Mouse (Mus musculus) c-Kit-negative CD71-positive TER-119-positive erythroid progenitor cells, embryonic 14.5 days (primary cell): ENCODE results near the gene Timp3.

Source experiments
- DNase-seq: peaks from one replicate; pipeline ENCODE4 v3.0.0-alpha.2; 2013; ENCODE audit warnings: low read depth, low spot score

The Timp3 gene

DNA sequence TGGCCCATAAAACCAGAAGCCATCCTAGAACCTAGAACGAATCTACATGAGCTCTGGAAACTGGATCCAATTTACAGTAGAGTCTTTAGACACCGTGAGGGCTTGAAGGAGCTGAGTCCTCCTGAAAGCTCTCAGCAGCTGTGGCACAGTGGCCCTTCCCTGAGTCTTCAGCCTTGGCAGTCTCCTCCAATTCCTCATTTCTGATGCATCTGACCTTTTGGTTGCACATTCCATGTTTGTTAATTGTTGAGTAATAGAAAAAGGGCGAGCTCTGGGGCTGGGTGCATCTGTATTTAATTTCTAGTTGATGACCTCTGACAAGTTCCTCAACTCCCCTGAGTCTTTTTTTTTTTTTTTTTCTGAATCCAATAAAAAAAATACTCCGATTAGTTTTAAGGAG is 28.0 kb downstream of the Timp3 start:
- DNase-seq, result no peak

DNA sequence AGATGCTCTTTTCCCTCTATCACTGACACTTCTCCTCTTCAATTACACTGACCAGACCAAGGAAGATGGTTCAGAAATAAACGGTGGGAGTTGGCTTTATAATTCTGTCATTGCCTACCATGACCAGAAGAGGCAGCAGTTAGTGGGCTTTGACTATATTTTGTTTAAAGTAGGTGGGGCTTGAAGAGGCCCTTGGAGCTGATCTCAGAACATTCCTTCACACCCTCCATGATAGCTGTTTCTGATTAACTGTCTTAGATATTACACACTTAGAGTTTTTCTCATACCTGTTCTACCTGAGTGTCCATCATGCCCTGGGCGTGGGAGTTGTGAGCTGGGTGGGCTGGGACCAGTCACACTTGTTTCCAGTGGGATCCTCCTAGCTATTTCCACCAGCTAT is 28.5 kb downstream of the Timp3 start:
- DNase-seq, result no peak

DNA sequence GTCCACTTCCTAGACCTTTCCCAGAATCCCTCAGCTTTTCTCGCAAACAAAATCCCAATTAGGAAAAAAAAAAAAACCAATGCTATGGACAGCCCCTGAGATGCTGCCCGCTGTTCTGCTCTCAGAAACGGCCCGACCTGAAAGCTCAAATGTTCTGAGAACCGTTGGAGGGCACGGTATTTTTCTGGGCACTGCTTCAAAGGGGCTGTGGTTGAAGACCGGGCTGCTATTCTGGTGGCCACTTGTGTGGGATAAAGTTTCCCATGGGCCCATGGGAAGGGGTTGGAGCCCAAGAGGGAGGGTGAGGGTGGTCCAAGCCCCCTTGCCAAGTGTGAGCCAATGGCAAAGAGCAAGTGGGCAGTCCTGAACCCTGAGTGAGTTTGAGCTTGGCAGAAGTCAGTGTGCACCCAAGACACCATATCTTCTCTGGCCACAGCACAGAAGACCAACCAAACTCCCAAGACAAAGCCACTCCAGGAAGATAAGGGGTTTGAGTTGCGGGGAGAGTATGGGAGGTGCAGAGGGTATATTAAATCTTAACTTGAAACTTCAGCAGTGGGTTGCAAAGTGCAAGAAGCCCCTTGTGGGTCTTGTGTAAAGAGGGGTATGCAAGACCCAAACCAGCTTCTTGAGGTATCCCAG is 29.2 kb downstream of the Timp3 start:
- DNase-seq, result no peak

DNA sequence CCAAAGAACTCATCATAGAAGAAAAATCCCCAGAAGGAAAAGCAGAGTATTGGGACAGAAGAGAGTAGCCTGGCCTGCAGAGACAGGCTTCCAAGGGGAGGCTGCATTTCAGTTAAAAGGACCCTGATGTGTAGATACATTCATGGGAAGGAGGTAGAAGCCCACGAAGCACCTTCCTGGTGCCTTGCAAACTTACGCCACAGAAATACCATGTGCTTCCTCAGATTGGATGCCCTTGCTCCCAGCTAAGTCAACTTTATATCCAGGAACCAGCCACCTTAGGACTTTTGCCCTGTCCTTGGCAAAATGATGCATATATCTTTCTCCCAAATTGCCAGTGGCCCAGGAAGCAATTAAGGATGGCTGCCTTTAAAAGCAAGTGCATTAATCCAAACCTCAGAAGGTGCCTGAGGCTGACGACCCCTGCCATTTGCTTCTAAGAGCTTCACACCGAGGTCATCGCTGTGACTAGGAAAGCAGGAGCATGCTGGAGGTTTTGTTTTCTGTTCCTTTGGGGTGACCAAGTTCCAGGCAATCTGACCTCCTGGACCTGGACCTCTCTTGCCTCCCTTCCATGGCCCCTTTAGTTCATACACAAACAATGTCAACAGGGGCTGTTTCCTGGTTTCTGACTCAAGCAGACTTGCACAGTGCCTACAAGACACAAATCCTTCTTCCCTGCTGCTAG is 31.0 kb downstream of the Timp3 start:
- no peak for DNase-seq

DNA sequence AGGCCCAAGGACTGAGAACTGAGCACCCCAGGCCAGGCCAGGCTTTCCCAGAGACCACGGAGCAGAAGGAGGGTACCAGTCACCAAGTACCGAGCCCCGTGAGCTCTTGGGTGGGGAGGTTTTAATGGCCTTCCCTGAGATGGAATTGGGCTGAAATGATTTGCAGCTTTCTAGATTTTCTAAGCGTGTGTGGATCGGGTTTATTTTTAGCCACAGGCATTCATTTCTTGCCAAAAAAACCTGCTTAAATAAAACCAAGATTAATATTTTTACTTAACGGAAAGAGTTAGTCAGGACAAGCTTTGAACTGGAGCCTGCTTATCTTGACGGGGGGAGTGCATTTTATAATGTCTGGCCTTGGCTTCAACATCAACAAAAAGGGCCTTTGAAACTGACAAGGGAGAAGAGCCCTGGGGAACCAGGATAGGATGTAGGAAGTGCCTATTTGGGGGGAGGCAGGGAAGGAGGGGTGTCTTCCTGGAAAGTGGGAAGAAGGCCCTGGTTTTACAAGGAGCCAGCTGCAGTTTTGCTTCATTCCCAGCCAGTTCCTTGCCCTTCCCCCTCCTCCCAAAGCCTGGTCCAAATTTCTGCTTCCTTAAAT is 31.6 kb downstream of the Timp3 start:
- no peak for DNase-seq

DNA sequence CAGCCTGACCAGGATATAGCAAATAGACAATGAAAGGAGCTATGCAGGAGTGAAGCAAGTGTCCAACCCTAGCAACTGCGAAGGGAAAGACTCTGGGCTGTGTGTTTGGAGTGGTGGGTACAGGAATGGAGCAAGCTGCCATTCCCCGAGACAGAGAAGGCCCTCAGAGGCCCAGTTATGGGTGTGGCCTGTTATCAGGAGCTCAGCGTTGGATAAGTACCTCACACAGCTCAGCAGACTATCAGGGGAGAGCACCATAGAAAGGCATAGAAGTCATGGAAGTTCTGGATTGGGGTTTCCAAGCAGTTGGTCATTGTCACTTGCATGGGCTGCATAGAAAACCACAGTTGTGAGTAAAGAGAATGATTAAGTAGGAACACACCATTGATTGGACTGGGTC is 32.8 kb downstream of the Timp3 start:
- no peak for DNase-seq

DNA sequence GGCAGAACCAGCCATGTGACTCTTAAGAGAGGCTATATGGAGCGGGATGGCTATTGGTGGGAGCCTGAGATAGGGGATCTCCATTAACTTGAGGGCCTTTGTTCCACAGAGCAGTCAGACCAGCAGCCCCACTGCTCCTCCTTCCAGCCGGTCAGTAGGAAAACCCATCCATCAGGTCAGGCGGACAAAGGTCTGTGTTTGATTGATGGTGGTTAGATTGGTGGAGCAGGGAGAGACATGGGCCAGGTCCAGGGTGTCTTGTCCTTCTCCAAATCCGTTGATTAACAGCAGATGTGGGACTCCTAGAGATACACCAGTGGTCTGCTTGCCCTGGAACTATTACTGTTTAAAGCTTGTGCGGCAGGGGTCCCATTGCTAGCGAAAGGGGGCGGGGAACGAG is 34.4 kb downstream of the Timp3 start:
- DNase-seq, result no peak

DNA sequence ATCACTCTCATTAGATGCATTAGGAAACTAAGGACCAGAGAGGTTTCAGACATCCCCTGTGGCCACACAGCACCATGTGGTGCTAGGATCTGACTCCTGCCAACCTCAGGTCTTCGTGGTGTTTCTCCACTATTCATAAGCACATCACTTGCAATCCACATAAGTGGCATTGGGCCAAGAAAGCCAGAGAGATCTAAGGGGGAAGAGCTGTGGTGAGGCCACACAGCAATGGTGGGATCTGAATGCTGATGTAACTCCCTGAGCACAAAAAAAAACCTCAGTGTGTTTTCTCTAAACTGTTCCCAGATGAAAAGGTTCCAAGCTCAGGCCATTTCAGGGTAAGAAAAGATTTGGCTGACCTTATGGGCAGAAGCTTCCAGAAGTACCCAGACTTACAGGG is 36.3 kb downstream of the Timp3 start:
- no peak for DNase-seq

DNA sequence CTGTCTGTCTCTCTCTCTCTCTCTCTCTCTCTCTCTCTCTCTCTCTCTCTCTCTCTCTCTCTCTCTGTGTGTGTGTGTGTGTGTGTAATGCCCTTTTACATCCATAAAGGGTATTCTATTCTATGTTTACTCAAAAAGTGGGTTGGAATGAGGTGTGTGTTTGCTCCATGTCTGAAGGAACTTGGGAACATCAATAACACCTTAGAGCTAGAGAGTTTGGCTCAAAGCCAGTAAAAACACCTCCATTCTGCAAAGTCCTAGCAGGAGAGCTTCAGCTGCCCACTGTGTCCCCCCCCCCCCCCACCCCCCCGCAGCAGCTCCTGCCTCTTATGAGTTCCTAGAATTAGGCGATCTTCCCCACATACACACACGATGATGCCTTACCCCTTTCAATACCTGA is 37.1 kb downstream of the Timp3 start:
- DNase-seq, result no peak

DNA sequence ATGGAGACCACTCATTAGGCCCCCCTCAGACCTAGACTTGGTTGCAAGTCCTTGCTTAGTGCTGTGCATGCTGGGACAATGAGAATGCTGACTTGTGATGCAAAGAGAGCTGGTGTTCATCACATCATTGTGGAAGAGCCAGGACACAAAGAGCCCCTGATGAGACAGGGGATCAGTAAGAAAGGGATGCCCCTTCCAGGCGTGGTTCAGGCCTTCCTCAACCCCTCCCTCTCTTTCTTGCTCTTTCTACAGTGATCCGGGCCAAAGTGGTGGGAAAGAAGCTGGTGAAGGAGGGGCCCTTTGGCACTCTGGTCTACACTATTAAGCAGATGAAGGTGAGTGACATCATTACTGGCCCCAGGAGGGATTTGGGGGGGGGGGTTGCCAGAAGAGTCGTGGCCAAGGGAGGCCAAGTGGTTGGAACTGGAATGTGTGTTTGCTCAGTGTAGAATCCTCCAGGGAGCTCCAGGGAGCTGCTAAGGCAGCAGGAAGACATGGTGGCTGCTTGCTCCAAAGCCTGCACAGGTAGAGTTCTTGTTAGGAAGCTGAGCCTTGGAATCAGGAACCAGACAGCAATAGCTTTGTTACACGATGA is 38.0 kb downstream of the Timp3 start:
- DNase-seq, result no peak

DNA sequence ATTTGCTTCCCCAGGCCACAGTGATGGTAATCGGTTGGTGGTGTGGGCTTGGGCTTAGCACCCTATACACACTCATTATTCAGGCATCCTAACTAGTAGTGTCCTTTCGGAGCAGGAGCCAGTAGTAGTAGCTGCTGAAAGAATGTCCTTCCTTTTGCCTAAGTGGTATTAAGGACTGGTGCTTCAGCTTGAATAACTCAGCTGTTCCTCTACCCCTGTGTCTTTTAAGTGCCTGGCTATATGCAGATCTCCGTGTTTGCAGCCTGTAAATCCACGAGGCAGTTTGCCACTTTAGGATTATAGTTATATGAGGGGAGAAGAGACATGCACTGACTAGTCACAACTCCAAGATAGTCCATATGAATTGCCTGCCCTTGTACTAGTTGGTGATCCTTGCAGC is 38.9 kb downstream of the Timp3 start:
- DNase-seq, result no peak

DNA sequence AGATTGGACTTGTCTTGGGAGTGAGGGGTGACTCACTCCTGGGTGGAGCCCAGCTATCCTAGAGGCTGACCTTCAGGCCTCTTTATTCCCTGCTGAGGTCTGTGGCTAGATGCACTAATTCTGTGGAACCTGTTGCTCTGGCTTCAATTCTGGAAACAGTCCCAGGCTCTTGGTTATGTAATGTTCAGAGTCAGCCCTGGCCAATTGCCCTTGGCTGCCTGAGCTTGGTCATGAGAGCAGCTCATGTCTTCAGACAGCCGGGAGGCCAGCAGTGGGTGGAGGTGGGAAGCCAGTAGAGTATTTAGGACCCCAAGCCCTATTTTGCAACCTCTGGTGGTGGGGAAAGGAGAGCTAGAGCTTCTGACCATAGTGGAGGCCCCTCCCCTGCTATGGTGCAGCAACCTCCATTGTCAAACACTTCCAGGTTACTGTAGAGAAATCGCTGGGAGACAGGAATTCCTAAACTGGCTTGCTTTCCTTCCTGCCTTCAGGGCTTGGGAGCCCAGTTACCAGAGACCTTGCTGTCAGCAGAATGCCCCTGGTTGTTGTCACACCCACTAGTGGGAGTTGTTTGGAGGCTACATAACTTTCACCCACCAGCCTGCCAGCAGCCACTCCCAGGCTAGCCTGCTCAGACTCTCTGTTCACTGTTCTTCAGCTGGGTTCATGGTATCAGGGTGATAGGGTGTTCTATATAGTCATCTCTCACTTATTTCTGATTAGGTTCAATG is 39.6 kb downstream of the Timp3 start:
- no peak for DNase-seq

DNA sequence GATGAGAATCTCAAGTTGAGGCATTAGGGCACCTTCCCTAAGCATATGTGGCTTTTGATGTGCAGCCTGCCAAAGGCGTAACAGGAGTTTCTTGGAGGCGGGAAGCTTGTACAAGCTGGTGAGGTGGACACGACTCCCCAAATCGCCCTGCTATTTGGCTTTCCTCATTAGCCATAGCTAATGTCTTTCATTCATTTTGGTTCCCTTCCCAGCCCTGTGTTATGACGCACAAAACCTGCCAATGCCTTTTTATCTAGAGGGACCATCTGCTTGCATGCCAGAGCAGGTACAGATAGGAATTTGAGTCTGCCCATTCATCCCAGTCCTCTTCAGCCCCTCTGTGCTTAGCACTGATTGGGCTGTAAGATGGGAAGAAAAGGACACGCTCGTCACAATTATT is 40.2 kb downstream of the Timp3 start:
- DNase-seq, result no peak

DNA sequence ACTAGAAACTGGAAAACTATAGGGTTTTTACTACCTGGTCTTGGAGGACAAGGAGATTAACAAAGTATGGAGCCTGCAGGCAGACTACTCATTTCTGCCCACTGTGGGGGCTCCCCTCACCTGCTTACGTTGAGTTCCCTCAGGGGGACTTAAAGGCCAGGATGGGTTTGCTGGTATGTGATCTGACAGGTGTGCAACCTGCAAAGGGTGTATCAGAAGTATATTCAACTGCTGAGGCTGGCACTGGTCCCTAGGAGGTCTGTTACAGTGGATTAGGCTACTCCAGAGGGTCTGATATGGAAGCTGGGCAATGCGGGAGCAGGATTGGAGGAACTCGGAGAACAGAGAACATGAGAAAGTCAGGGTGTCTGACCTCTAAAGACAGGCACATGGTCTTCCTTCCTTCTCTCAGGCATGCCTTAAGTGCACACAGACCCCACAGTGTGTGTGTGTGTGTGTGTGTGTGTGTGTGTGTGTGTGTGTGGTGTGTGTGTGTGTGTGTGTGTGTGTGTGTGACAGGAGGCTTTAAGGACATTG is 40.9 kb downstream of the Timp3 start:
- no peak for DNase-seq

DNA sequence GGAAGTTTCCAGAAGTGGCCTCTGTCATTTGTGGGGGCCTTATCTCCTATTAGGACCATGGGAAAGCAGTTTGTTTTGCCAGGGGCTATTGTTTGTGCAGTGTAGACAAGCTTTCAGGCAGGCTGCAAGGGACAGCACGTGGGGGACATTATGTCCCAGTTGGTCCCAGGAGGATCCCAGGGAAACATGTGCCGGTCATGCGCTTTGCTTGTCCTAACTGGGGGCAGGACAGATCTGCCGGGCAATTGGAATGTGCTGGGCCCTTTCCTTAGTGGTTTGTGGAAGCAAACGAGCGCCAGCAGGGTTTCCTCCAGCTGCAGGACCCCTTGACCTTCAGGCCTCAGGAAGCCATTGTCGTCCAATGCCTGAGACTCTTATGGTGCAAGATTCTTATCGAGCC is 41.4 kb downstream of the Timp3 start:
- no peak for DNase-seq

DNA sequence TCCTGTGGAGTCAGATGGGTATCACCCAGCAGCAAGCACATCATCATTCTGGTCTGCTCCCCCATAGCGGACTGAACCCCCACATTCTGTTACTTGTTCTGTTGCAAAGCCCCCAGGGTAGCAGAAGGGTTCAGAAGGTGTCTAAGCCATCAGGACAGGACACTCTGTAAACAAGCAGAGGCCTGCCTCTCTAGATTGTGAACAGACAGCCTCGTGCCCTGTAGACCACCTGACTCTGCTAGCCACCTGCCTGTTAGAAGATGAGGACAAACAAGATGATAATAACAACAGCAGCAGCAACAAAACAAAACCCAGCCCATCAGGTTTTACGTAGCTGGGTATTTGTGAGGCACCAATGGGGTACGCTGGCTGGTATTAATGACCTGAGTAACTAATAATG is 42.0 kb downstream of the Timp3 start:
- no peak for DNase-seq

DNA sequence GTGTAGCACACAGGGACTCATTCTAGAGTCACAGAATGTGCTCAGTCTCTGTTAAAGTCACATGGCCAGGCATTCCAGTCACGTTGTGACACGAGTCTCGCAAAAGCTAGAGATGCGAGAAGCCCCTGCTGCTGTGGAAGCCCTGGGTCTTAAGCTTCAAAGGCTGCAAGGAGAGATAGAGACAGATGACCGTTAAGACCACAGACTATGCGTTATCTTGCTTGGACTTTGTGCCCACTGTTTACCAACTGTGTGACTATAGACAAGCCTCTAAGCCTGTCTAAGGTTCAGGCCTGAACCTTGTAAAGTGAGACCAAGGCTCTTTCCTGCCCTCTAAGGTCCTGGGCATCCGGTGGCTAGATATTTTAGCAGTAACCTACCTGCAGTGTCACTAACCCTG is 42.5 kb downstream of the Timp3 start:
- DNase-seq, result no peak

DNA sequence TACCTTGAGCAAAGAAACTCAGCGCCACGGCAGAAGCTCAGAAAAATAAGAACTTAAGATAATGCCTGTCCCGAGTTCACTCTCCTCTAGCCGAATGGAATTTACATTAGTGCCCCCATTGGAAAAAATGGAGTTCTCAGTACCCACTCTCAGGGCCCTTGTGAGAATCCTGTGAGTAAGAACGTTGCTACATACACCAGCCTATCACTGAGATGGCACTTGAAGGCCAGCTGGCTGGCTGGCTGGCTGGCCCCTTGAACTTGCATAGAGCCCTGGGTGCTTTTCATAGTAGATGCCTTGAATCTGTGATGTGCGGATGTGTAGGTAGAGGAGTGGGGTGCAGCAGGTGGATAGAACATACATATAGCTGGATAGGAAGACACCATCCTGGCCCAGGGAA is 43.2 kb downstream of the Timp3 start:
- DNase-seq, result no peak

DNA sequence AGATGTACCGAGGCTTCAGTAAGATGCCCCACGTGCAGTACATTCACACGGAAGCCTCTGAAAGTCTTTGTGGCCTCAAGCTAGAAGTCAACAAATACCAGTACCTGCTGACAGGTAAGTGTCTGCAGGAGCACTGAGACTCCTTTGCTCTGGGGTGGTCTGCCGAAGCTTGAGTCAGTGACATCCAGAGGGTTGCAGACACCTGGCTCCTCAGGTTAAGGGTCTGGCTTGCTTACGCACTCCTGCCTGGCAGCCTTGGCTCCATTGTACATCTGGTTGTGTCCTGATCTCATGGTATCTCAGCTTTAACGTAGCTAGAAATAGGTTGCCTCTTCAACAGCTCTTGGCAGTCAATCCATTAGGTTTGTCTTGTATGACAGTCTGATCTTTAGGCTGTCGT is 43.8 kb downstream of the Timp3 start:
- no peak for DNase-seq

DNA sequence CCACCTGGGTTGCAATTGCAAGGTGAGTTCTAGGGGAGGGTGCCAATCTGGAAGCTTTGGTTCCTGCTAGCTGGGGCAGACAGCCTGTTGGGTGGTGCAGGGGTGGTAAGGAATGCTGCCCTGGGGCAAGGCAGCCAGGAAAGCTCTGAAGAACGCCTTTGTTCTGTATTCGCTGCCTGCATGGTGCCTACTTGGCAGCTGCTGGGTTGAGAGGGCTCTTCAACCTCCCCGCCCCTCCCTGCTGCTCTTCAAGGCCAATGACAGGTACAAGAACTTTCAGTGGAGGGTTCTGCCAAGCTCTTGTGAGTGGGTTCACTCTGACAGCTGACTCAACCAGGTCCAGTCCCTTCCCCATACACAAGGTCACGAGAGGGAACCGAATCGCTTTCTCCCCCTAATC is 44.5 kb downstream of the Timp3 start:
- DNase-seq, result no peak

DNA sequence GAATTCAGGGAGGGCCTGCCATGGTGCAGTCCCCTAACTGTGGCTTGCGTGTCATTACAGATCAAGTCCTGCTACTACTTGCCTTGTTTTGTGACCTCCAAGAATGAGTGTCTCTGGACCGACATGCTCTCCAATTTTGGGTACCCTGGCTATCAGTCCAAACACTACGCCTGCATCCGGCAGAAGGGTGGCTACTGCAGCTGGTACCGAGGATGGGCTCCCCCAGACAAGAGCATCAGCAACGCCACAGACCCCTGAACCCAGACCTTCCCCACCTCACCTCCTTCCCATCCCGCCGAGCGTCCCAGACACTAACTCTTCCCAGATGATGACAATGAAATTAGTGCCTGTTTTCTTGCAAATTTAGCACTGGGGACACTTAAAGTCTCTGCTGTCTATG is 45.5 kb downstream of the Timp3 start:
- DNase-seq, result no peak

DNA sequence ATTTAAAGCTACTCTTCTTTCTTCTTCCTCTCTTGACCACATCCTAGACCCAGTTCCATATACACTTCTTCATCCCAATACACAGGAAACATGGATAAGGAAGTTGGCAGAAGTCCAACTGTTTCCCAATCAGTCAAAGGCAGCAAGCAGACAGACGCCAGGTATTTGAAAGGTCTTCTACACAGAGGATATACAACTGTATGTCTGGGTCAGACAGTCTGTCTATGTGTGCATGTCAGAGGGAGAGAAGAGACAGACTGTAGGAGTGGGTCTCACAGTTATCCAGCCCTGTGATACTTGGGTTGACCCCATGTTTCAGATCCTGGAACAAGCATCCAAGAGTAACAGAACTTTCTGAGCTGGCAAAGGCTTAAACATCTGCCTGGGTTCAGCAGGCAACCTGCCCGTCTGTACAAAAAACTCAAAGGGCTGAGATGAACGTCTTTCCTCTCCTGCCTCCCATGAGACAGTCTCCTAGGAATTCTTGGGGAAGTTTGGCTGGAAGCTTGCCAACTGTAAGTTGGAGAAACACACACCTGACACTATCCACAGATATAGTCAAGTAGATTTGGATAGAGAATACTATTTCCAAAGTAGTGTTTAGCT is 46.2 kb downstream of the Timp3 start:
- no peak for DNase-seq
